Mouse (Mus musculus) forebrain, embryonic 11.5 days (tissue): Measurements from ENCODE around the gene Gm13290. TPM values are rescaled to one million over a fixed set of nuclear protein-coding genes. Genes with fewer than 3 reads are reported as not detected.

Source experiments
- ATAC-seq: fragments of 200-750 bp; cut with Nextera tagmentation; replicated peaks from 2 replicates; pipeline ENCODE4 v1.8.0; 2017; ENCODE audit warnings: moderate TSS enrichment; ENCODE audit not compliant: low FRiP score
- DNase-seq: peaks from one replicate; pipeline ENCODE4 v3.0.0-alpha.2; 2017; ENCODE audit warnings: low spot score
- H3K27ac ChIP-seq: fragments of 300-500 bp; sonication (generic); 2 replicates; pipeline ENCODE4 v1.5.1; 2014; ENCODE audit warnings: low read depth, low read length
- H3K27me3 ChIP-seq: fragments of 300-500 bp; sonication (generic); 2 replicates; pipeline ENCODE4 v1.6.1; 2014; ENCODE audit warnings: mild to moderate bottlenecking, low read length, mixed read lengths; ENCODE audit not compliant: control insufficient read depth, insufficient read depth
- H3K36me3 ChIP-seq: fragments of 300-500 bp; sonication (generic); 2 replicates; pipeline ENCODE4 v1.6.1; 2014; ENCODE audit warnings: mild to moderate bottlenecking, low read length, moderate library complexity, mixed read lengths; ENCODE audit not compliant: control insufficient read depth, insufficient read depth
- H3K4me1 ChIP-seq: fragments of 300-500 bp; sonication (generic); replicated peaks from 2 replicates; pipeline ENCODE4 v1.6.1; 2014; ENCODE audit warnings: low read length, mixed read lengths; ENCODE audit not compliant: control insufficient read depth, insufficient read depth
- H3K4me2 ChIP-seq: fragments of 300-500 bp; sonication (generic); 2 replicates; pipeline ENCODE4 v1.6.1; 2014; ENCODE audit warnings: low read depth, mild to moderate bottlenecking, low read length, moderate library complexity, mixed read lengths; ENCODE audit not compliant: severe bottlenecking
- H3K4me3 ChIP-seq: fragments of 300-500 bp; sonication (generic); 2 replicates; pipeline ENCODE4 v1.5.1; 2014; ENCODE audit warnings: low read depth, low read length
- H3K9ac ChIP-seq: fragments of 300-500 bp; sonication (generic); 2 replicates; pipeline ENCODE4 v1.6.1; 2014; ENCODE audit warnings: low read length
- H3K9me3 ChIP-seq: fragments of 300-500 bp; sonication (generic); 2 replicates; pipeline ENCODE4 v1.6.1; 2016; ENCODE audit warnings: low read length, mixed read lengths; ENCODE audit not compliant: control insufficient read depth
- WGBS: fragments of 180-500 bp; shearing (Covaris S2); extraction: QIAGEN DNeasy Blood & Tissue Kit; methylation state at CpG from one replicate; pipeline ENCODE4 v1.1.7; 2014; 5-methylcytosine and 5-hydroxymethylcytosine counted together
- polyA plus RNA-seq: library from polyadenylated mRNA; unstranded; fragments of >200 nt; fragmentation: Nextera tagmentation; extraction: Ambion mirVana; gene quantifications from 2 replicates; pipeline ENCODE4 v1.2.1, GENCODE M21; 2014

Gene Gm13290
- polyA plus RNA-seq, 1 experiment from 2014 or later, result 0.20 TPM

- ATAC-seq (no peak), DNase-seq (no peak)
- Histone ChIP-seq H3K9me3 (no peaks in the 10 kb centered on the region), H3K4me3 (no peak overlapping the region), H3K4me2 (no peak overlapping the region), H3K4me1 (no peaks in the 10 kb centered on the region), H3K27ac (no peak overlapping the region), H3K27me3 (no peaks in the 10 kb centered on the region), H3K36me3 (no peaks in the 10 kb centered on the region), H3K9ac (no peak overlapping the region)
- 22% methylated on average over 4 of the region's 4 CpGs for WGBS
These were observed 49.4 kb downstream of the Gm13290 start for GRCm38 (mm10) chr4:88822995-88823394.

Other genes with a start within 250 kb of the Gm13290 start
- gene Ifna15, start 215.6 kb upstream of the Gm13290 start, polyA plus RNA-seq, result not detected in 2 replicates
- not detected in 2 replicates for gene Ifna14, start 202.0 kb upstream of the Gm13290 start, polyA plus RNA-seq
- gene Ifna9, start 181.4 kb upstream of the Gm13290 start, polyA plus RNA-seq, result not detected in 2 replicates
- not detected in 2 replicates for gene Ifna12, start 170.5 kb upstream of the Gm13290 start, polyA plus RNA-seq
- not detected in 2 replicates for gene C87499, start 139.4 kb upstream of the Gm13290 start, polyA plus RNA-seq
- gene Ifna13, start 129.4 kb upstream of the Gm13290 start, polyA plus RNA-seq, result not detected in 2 replicates
- not detected in 2 replicates for gene Ifna16, start 96.9 kb upstream of the Gm13290 start, polyA plus RNA-seq
- not detected in 2 replicates for gene Ifna2, start 89.9 kb upstream of the Gm13290 start, polyA plus RNA-seq
- gene Ifnab, start 82.5 kb upstream of the Gm13290 start, polyA plus RNA-seq, result not detected in 2 replicates
- gene Gm26566, start 52.0 kb upstream of the Gm13290 start, polyA plus RNA-seq, result 0.81 and 1.3 TPM in 2 replicates
- gene Klhl9, start 51.4 kb upstream of the Gm13290 start, polyA plus RNA-seq, result 136 and 144 TPM in 2 replicates
- not detected in 2 replicates for gene Gm13271, start 19.0 kb upstream of the Gm13290 start, polyA plus RNA-seq
- gene Gm13283, start 13.7 kb upstream of the Gm13290 start, polyA plus RNA-seq, result 0.19 TPM in 1 of 2 replicates, not detected in the other
- not detected in 2 replicates for gene Gm13289, start 3.1 kb downstream of the Gm13290 start, polyA plus RNA-seq
- not detected in 2 replicates for gene Gm13272, start 6.0 kb downstream of the Gm13290 start, polyA plus RNA-seq
- gene Ifnz, start 8.3 kb downstream of the Gm13290 start, polyA plus RNA-seq, result not detected in 2 replicates
- gene Gm13276, start 11.9 kb downstream of the Gm13290 start, polyA plus RNA-seq, result not detected in 2 replicates
- gene Gm13277, start 14.8 kb downstream of the Gm13290 start, polyA plus RNA-seq, result not detected in 2 replicates
- not detected in 2 replicates for gene Gm13278, start 17.7 kb downstream of the Gm13290 start, polyA plus RNA-seq
- gene Gm13275, start 20.7 kb downstream of the Gm13290 start, polyA plus RNA-seq, result not detected in 2 replicates
- not detected in 2 replicates for gene Gm13279, start 23.6 kb downstream of the Gm13290 start, polyA plus RNA-seq
- gene Gm13285, start 25.8 kb downstream of the Gm13290 start, polyA plus RNA-seq, result 1.3 TPM in 1 of 2 replicates, not detected in the other
- gene Gm13287, start 29.4 kb downstream of the Gm13290 start, polyA plus RNA-seq, result not detected in 2 replicates
- not detected in 2 replicates for gene Gm13288, start 31.7 kb downstream of the Gm13290 start, polyA plus RNA-seq
- not detected in 2 replicates for gene Ifna7, start 42.4 kb downstream of the Gm13290 start, polyA plus RNA-seq
- not detected in 2 replicates for gene Ifna11, start 46.1 kb downstream of the Gm13290 start, polyA plus RNA-seq
- gene Ifna6, start 53.6 kb downstream of the Gm13290 start, polyA plus RNA-seq, result not detected in 2 replicates
- not detected in 2 replicates for gene Ifna5, start 61.7 kb downstream of the Gm13290 start, polyA plus RNA-seq
- gene Ifna4, start 68.0 kb downstream of the Gm13290 start, polyA plus RNA-seq, result not detected in 2 replicates
- gene Ifna1, start 76.3 kb downstream of the Gm13290 start, polyA plus RNA-seq, result not detected in 2 replicates
- gene Ifne, start 106.4 kb downstream of the Gm13290 start, polyA plus RNA-seq, result not detected in 2 replicates